Mouse (Mus musculus) midbrain, embryonic 16.5 days (tissue): Measurements from ENCODE around the gene Gm17689. TPM values are rescaled to one million over a fixed set of nuclear protein-coding genes. Genes with fewer than 3 reads are reported as not detected.

ENCODE experiments used
- ATAC-seq: fragments of 200-750 bp; cut with Nextera tagmentation; 2 replicates; pipeline ENCODE4 v1.8.0; 2017; ENCODE audit warnings: moderate TSS enrichment
- H3K27ac ChIP-seq: fragments of 300-500 bp; sonication (generic); 2 replicates; pipeline ENCODE4 v1.5.1; 2014; ENCODE audit warnings: mild to moderate bottlenecking, low read length, mixed read lengths
- H3K27me3 ChIP-seq: fragments of 300-500 bp; sonication (generic); 2 replicates; pipeline ENCODE4 v1.6.1; 2014; ENCODE audit warnings: low read depth, low read length, mixed read lengths; ENCODE audit not compliant: control insufficient read depth, insufficient read depth
- H3K36me3 ChIP-seq: fragments of 300-500 bp; sonication (generic); 2 replicates; pipeline ENCODE4 v1.6.1; 2014; ENCODE audit warnings: mild to moderate bottlenecking, low read length, moderate library complexity, mixed read lengths; ENCODE audit not compliant: control insufficient read depth, insufficient read depth
- H3K4me1 ChIP-seq: fragments of 300-500 bp; sonication (generic); 2 replicates; pipeline ENCODE4 v1.6.1; 2014; ENCODE audit warnings: mild to moderate bottlenecking, low read length, mixed read lengths; ENCODE audit not compliant: control insufficient read depth, insufficient read depth
- H3K4me2 ChIP-seq: fragments of 300-500 bp; sonication (generic); 2 replicates; pipeline ENCODE4 v1.6.1; 2014; ENCODE audit warnings: mild to moderate bottlenecking, low read length, mixed read lengths
- H3K4me3 ChIP-seq: fragments of 300-500 bp; sonication (generic); 2 replicates; pipeline ENCODE4 v1.5.1; 2014; ENCODE audit warnings: low read depth, mild to moderate bottlenecking, low read length, moderate library complexity, mixed read lengths
- H3K9ac ChIP-seq: fragments of 300-500 bp; sonication (generic); 2 replicates; pipeline ENCODE4 v1.6.1; 2014; ENCODE audit warnings: low read depth, low read length, mixed read lengths
- H3K9me3 ChIP-seq: fragments of 300-500 bp; sonication (generic); replicated peaks from 2 replicates; pipeline ENCODE4 v1.6.1; 2014; ENCODE audit warnings: mild to moderate bottlenecking, low read length, mixed read lengths; ENCODE audit not compliant: control insufficient read depth, poor library complexity, severe bottlenecking
- WGBS: fragments of 180-500 bp; shearing (Covaris S2); extraction: QIAGEN DNeasy Blood & Tissue Kit; methylation state at CpG from one replicate; pipeline ENCODE4 v1.1.7; 2014; 5-methylcytosine and 5-hydroxymethylcytosine counted together
- polyA plus RNA-seq: library from polyadenylated mRNA; unstranded; fragments of >200 nt; fragmentation: Nextera tagmentation; extraction: Ambion mirVana; gene quantifications from 2 replicates; pipeline ENCODE4 v1.2.1, GENCODE M21; 2015

Gm17689 gene
- not detected in 2 replicates for polyA plus RNA-seq

DNA sequence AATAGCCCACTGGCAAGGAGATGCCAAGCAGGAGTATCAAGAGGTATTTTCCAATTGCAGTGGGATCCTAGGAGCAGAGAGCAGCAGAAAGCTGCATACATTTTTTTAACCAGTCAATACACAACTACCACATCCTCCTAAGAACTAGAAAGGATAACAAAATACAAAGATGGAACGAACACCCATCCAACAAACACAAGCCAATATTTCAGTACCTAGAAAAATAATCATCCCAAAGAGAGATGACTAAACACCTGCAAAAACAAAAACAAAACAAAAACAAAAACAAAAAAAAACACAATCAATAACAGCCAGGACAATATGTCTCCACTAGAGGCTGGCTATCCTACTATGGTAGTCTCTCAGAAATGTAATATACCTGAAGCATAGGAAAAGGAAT is at the start of gene Gm17689:
Gene Gm17689, minus strand, starts transcription at position 101 of the 400 bp plus-strand sequence.
- no peaks in the 10 kb centered on the region for H3K4me1 ChIP-seq
- no peaks in the 10 kb centered on the region for H3K36me3 ChIP-seq
- no peak within 1 kb of the TSS for H3K9ac ChIP-seq
- no peak within 1 kb of the TSS for H3K4me2 ChIP-seq
- 0 out of 2 replicates have a peak, but pooled peaks cover 5% of the 10 kb centered on the region for H3K9me3 ChIP-seq
- WGBS = 58% methylated on average over 1 of the region's 1 CpGs
- ATAC-seq = no peak
- H3K27me3 ChIP-seq = no peaks in the 10 kb centered on the region
- no peak within 1 kb of the TSS for H3K4me3 ChIP-seq
- no peak within 1 kb of the TSS for H3K27ac ChIP-seq

DNA sequence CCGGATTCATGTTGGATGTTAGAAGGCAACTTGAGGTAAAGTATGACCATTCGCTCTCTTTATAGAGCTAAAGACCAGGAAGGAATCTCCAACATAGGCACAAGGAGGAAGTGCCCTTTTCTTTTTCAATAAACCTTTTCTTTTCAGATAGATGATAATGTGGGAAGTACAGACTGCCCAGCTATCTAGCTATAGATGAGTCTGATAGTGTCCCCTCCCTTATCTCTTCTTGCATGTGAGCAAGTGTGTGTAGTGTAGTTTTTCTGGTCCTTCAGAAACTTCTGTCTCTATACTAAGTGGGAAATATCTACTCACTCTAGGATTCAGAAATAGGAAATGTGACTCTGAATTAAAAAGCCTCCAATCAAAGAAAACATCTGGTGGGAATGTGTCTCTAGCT is 40.6 kb downstream of the Gm17689 start, which contains the start of gene Gm5615:
Gene Gm5615, minus strand, starts transcription at position 101 of the 400 bp plus-strand sequence.
- 95% methylated on average over 2 of the region's 2 CpGs for WGBS
- no peak within 1 kb of the TSS for H3K27ac ChIP-seq
- no peak for ATAC-seq
- no peaks in the 10 kb centered on the region for H3K4me1 ChIP-seq
- no peaks in the 10 kb centered on the region for H3K27me3 ChIP-seq
- no peaks in the 10 kb centered on the region for H3K36me3 ChIP-seq
- H3K9ac ChIP-seq = no peak within 1 kb of the TSS
- H3K9me3 ChIP-seq = no peaks in the 10 kb centered on the region
- no peak within 1 kb of the TSS for H3K4me2 ChIP-seq
- H3K4me3 ChIP-seq = no peak within 1 kb of the TSS

Other genes starting within 250 kb of the Gm17689 start
- not detected in 2 replicates for gene Gm7257, start 150.8 kb downstream of the Gm17689 start, polyA plus RNA-seq
- not detected in 2 replicates for gene Gm9513, start 107.0 kb downstream of the Gm17689 start, polyA plus RNA-seq
- gene Gm5615, start 40.7 kb downstream of the Gm17689 start, polyA plus RNA-seq = not detected in 2 replicates
- gene A630095E13Rik, start 60.7 kb upstream of the Gm17689 start, polyA plus RNA-seq = not detected in 2 replicates
- gene Acrv1, start 110.6 kb upstream of the Gm17689 start, polyA plus RNA-seq = not detected in 2 replicates
- gene Chek1, start 144.4 kb upstream of the Gm17689 start, polyA plus RNA-seq = 5.6 and 8.8 TPM in 2 replicates
- gene Stt3a, start 185.0 kb upstream of the Gm17689 start, polyA plus RNA-seq = 85.1 and 89.0 TPM in 2 replicates
- gene Ei24, start 214.8 kb upstream of the Gm17689 start, polyA plus RNA-seq = 118 and 120 TPM in 2 replicates
- gene Fez1, start 239.2 kb upstream of the Gm17689 start, polyA plus RNA-seq = 612 and 638 TPM in 2 replicates